Mouse (Mus musculus) CH12.LX (cell line): Measurements from ENCODE around the gene Myt1. TPM values are rescaled to one million over a fixed set of nuclear protein-coding genes. Genes with fewer than 3 reads are reported as not detected.

Experiments
- DNase-seq: peaks from one replicate; pipeline ENCODE4 v3.0.0-alpha.2; 2013; ENCODE audit errors: extremely low read depth
- H3K27ac ChIP-seq: 2 replicates; pipeline ENCODE4 v1.5.1; 2012; ENCODE audit warnings: low read depth, mild to moderate bottlenecking, control low read depth, moderate library complexity; ENCODE audit not compliant: insufficient read depth
- H3K27me3 ChIP-seq: replicated peaks from 2 replicates; pipeline ENCODE3; 2012; ENCODE audit warnings: inconsistent platforms
- H3K36me3 ChIP-seq, 2 experiments: replicated peaks in 1 of 2; 2 replicates each; pipeline versions ENCODE3 to v1.6.1; 2012; ENCODE audit warnings: inconsistent platforms in 1 of 2, low read length in 1 of 2, mild to moderate bottlenecking in 1 of 2, mixed read lengths in 1 of 2, moderate library complexity in 1 of 2; ENCODE audit not compliant: control insufficient read depth in 1 of 2, insufficient read depth in 1 of 2
- H3K4me1 ChIP-seq, 2 experiments: 2 replicates each; pipeline ENCODE4 v1.6.1; 2012; ENCODE audit warnings: inconsistent platforms in 1 of 2, moderate library complexity in 1 of 2; ENCODE audit not compliant: insufficient read depth in 2 of 2, control insufficient read depth in 1 of 2
- H3K4me2 ChIP-seq: 2 replicates; pipeline ENCODE4 v1.6.1; 2012; ENCODE audit warnings: low read depth, mild to moderate bottlenecking, control low read depth; ENCODE audit not compliant: poor library complexity, insufficient read depth, severe bottlenecking
- H3K4me3 ChIP-seq, 3 experiments: fragments of 150-350 bp in 1 of 3; sonication (generic) in 1 of 3; replicated peaks in 1 of 3; 2 replicates each; pipeline versions ENCODE3 to v1.5.1; 2011 to 2012; ENCODE audit warnings: low read depth in 2 of 3, low read length in 2 of 3, mild to moderate bottlenecking in 2 of 3, moderate library complexity in 2 of 3, control low read depth in 1 of 3, improper control_type of control experiment in 1 of 3, inconsistent platforms in 1 of 3, mixed read lengths in 1 of 3; ENCODE audit not compliant: poor library complexity in 1 of 3
- H3K79me2 ChIP-seq: replicated peaks from 2 replicates; pipeline ENCODE4 v1.6.1; 2012; ENCODE audit warnings: mild to moderate bottlenecking, moderate library complexity; ENCODE audit not compliant: control insufficient read depth, poor library complexity, insufficient read depth, severe bottlenecking; ENCODE audit errors: extremely low read depth
- H3K9ac ChIP-seq: 2 replicates; pipeline ENCODE4 v1.6.1; 2012; ENCODE audit warnings: low read depth, mild to moderate bottlenecking, control low read depth, moderate library complexity; ENCODE audit not compliant: insufficient read depth
- H3K9me3 ChIP-seq: replicated peaks from 2 replicates; pipeline ENCODE3; 2012; ENCODE audit warnings: low read length, inconsistent platforms, mixed read lengths
- CTCF ChIP-seq, 2 experiments: IDR thresholded peaks in 1 of 2; conservative IDR thresholded peaks in 1 of 2; 2 replicates each; pipeline ENCODE4 v1.5.1; 2011 to 2012; ENCODE audit warnings: low read depth in 2 of 2, low read length in 2 of 2, improper control_type of control experiment in 1 of 2, inconsistent platforms in 1 of 2, mild to moderate bottlenecking in 1 of 2, moderate library complexity in 1 of 2
- E2F4 ChIP-seq: IDR thresholded peaks from 2 replicates; pipeline ENCODE4 v1.6.1; 2011; ENCODE audit warnings: low read depth, low read length, improper control_type of control experiment; ENCODE audit not compliant: insufficient replicate concordance
- ELF1 ChIP-seq: IDR thresholded peaks from 2 replicates; pipeline ENCODE4 v1.6.1; 2014; ENCODE audit warnings: low read depth, mild to moderate bottlenecking, inconsistent platforms, low read length, improper control_type of control experiment
- IRF4 ChIP-seq: IDR thresholded peaks from 2 replicates; pipeline ENCODE4 v1.6.1; 2014; ENCODE audit warnings: low read depth, mild to moderate bottlenecking, inconsistent platforms, low read length, improper control_type of control experiment
- JUN ChIP-seq: IDR thresholded peaks from 2 replicates; pipeline ENCODE4 v1.6.1; 2011; ENCODE audit warnings: low read depth, mild to moderate bottlenecking, low read length, improper control_type of control experiment, moderate library complexity; ENCODE audit not compliant: insufficient read depth
- KAT2A ChIP-seq: IDR thresholded peaks from 2 replicates; pipeline ENCODE4 v1.6.1; 2012; ENCODE audit warnings: low read length, improper control_type of control experiment, inconsistent platforms; ENCODE audit not compliant: insufficient replicate concordance
- MYC ChIP-seq: IDR thresholded peaks from 2 replicates; pipeline ENCODE4 v1.6.1; 2011; ENCODE audit warnings: low read depth, mild to moderate bottlenecking, improper control_type of control experiment, low read length
- NRF1 ChIP-seq: IDR thresholded peaks from 2 replicates; pipeline ENCODE4 v1.6.1; 2014; ENCODE audit warnings: low read depth, mild to moderate bottlenecking, inconsistent platforms, low read length, improper control_type of control experiment, moderate library complexity
- SIN3A ChIP-seq: IDR thresholded peaks from 2 replicates; pipeline ENCODE4 v1.6.1; 2012; ENCODE audit warnings: low read length, improper control_type of control experiment, inconsistent platforms
- SMC3 ChIP-seq: IDR thresholded peaks from 2 replicates; pipeline ENCODE4 v1.6.1; 2011; ENCODE audit warnings: low read depth, low read length, improper control_type of control experiment
- UBTF ChIP-seq: IDR thresholded peaks from 2 replicates; pipeline ENCODE4 v1.6.1; 2012; ENCODE audit warnings: low read depth, mild to moderate bottlenecking, inconsistent platforms, low read length, improper control_type of control experiment, moderate library complexity
- USF2 ChIP-seq: conservative IDR thresholded peaks from 2 replicates; pipeline ENCODE4 v1.6.1; 2011; ENCODE audit warnings: low read depth, low read length, improper control_type of control experiment
- ZKSCAN1 ChIP-seq: IDR thresholded peaks from 2 replicates; pipeline ENCODE4 v1.6.1; 2012; ENCODE audit warnings: low read depth, inconsistent platforms, low read length, improper control_type of control experiment, borderline replicate concordance
- dilution Hi-C: fragments of 300-500 bp; cut with MboI; formaldehyde crosslinking; loops from 2 replicates; pipeline ENCODE4 v1.14.3; 2020; ENCODE audit warnings: low sequenced_read_pairs; ENCODE audit not compliant: extremely low pct_unique_long_range_greater_than_20kb, extremely low pct_ligation_motif_present
- in situ Hi-C: fragments of 300-500 bp; cut with MboI; formaldehyde crosslinking; loops from 3 replicates; pipeline ENCODE4 v1.14.3; 2019; ENCODE audit warnings: low sequenced_read_pairs, low pct_ligation_motif_present, low pct_unique_long_range_greater_than_20kb, mixed read lengths
- polyA plus RNA-seq: library from polyadenylated mRNA; unstranded; fragments of >175 nt; gene quantifications from 2 replicates; pipeline ENCODE4 v1.2.1, GENCODE M21; 2012; ENCODE audit warnings: low read depth; ENCODE audit not compliant: insufficient read length
- total RNA-seq, 2 experiments: library from RNA; depleted of rRNA; stranded (reverse); fragments of 300-350 nt in 1 of 2; fragments of >200 nt in 1 of 2; gene quantifications; 2 replicates each; pipeline ENCODE4 v1.2.3; 2012 to 2014

Gene Myt1
- total RNA-seq (2012; rRNA removed), result 0.13 TPM in 1 of 2 replicates, not detected in the other
- not detected in 2 replicates for total RNA-seq (2014; rRNA removed)
- polyA plus RNA-seq, result not detected in 2 replicates

- Histone ChIP-seq H3K4me1 (no peaks in the 10 kb centered on the region), H3K4me3 (no peak within 1 kb of the TSS), H3K36me3 (no peaks in the 10 kb centered on the region), H3K9ac (no peak within 1 kb of the TSS), H3K9me3 (no peaks in the 10 kb centered on the region), H3K79me2 (no peaks in the 10 kb centered on the region), H3K27ac (no peak within 1 kb of the TSS), H3K27me3 (peaks cover 95% of the 10 kb centered on the region), H3K4me2 (no peak within 1 kb of the TSS)
- dilution Hi-C loops, result no loop called here
- in situ Hi-C loops, result no loop called here
- TF ChIP-seq MYC (no peak), UBTF (no peak), E2F4 (no peak), JUN (no peak), NRF1 (no peak), IRF4 (no peak), KAT2A (no peak), SIN3A (no peak), CTCF (conservative IDR thresholded peaks at IDR 0.05 in 1 of 2, IDR thresholded peaks at IDR 0.05 in 1 of 2; ENCODE audit: low read depth in 2 of 2, low read length in 2 of 2) (no peak), ELF1 (no peak), SMC3 (no peak)
- no peak for DNase-seq
Observed at GRCm38 (mm10) chr2:181763006-181763830, at the start of gene Myt1. Gene Myt1, plus strand, starts transcription at chr2:181763332.

GRCm38 (mm10) chr2:181713749-181714148, 49.4 kb upstream of the Myt1 start:
- peaks cover 0 to 13% of the 10 kb centered on the region in 2 experiments; a peak in 2 of 4 replicates for H3K4me1 ChIP-seq
- no peak overlapping the region for H3K9ac ChIP-seq
- H3K27me3 ChIP-seq, result peaks cover 44% of the 10 kb centered on the region
- no peaks in the 10 kb centered on the region for H3K79me2 ChIP-seq
- no peaks in the 10 kb centered on the region for H3K9me3 ChIP-seq
- in situ Hi-C loops, result no loop called here
- dilution Hi-C loops, result no loop called here
- no peak overlapping the region for H3K27ac ChIP-seq
- no peak for DNase-seq
- TF ChIP-seq USF2, result no peak
- no peak for TF ChIP-seq NRF1
- TF ChIP-seq ZKSCAN1, result no peak
- H3K4me2 ChIP-seq, result no peak overlapping the region
- H3K4me3 ChIP-seq, result no peak overlapping the region
- no peaks in the 10 kb centered on the region for H3K36me3 ChIP-seq
